Mouse (Mus musculus): ENCODE measurements around the gene Sh3gl3. TPM values are rescaled to one million over a fixed set of nuclear protein-coding genes. Genes with fewer than 3 reads are reported as not detected.
A peak's percentile ranks its signal among the peaks of the same experiment; 100 is the strongest.

Gene Sh3gl3
- under 1 TPM; 0.45 to 0.70 TPM for total RNA-seq (2021)
- 0.27 and 1.4 TPM in 2 replicates for polyA plus RNA-seq (2012; rRNA removed)
- long read RNA-seq, result 0 reads

DNA sequence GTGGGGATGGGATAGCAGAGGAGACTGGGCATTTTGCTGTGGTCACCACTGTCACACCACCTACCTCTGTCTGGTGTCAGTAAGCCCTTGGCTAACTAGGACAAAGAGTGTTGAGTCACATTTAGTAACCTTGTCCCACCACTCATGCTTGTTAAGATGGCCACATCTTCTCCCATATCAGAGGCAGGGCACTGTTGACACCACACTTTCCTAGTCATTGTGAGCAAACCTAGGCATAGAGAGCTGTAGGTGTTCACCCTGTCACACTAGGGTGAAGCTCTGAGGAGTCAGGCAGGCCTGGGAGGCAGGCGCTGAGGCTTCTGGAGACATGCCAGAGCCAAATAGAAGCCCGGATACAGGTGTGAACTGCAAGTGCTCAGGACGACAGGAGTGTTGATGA lies at the start of gene Sh3gl3:
TSS of gene Sh3gl3 (plus strand) at position 301 of the 400 bp plus-strand sequence.
- intact Hi-C loops (cut with DNase I), result no loop called here
- Histone ChIP-seq H3K27ac (no peak within 1 kb of the TSS), H3K79me2 (replicated peaks; ENCODE audit: control insufficient read depth, insufficient read depth, low read length) (no peaks in the 10 kb centered on the region), H3K9ac (ENCODE audit: low read depth, low read length) (no peak within 1 kb of the TSS), H3K4me1 (ENCODE audit: control insufficient read depth, insufficient read depth, low read length) (no peaks in the 10 kb centered on the region), H3K27me3 (ENCODE audit: control insufficient read depth, insufficient read depth, low read length) (no peaks in the 10 kb centered on the region), H3K36me3 (ENCODE audit: control insufficient read depth, insufficient read depth, low read length) (no peaks in the 10 kb centered on the region), H3K4me3 (no peak within 1 kb of the TSS; the same call in 1 of the 2 replicates)
- no peak for TF ChIP-seq CTCF (IDR thresholded peaks at IDR 0.05)
- no peak for TF ChIP-seq POLR2A (IDR thresholded peaks at IDR 0.05; ENCODE audit: insufficient read depth, low read depth, low read length)
- no peak for TF ChIP-seq EP300 (IDR thresholded peaks at IDR 0.05; ENCODE audit: insufficient read depth, low read depth, low read length)
- DNase-seq, result no peak
- WGBS, result 79% methylated on average over 3 of the region's 3 CpGs

DNA sequence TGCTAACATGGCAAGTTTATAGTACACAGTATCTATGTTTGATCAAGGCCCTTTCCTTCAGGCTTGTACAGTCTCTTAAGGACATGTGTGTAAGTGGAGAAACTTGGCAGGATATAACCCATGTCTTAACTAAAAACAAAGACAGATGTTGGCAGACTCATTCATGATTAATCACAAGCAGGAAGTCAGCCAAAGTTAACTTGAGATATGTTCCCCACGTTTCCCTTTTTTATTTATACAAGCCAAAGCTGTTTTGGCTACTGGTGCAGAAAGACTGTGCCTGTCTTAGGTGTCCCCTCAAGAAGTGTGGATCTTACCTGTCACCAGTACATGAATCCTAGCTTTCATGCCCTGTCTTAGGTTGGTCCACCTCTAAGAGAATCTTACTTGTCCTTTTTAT lies 35.4 kb upstream of the Sh3gl3 start:
- Histone ChIP-seq H3K9ac (ENCODE audit: low read depth, low read length) (no peak overlapping the region), H3K79me2 (replicated peaks; ENCODE audit: control insufficient read depth, insufficient read depth, low read length) (no peaks in the 10 kb centered on the region), H3K36me3 (ENCODE audit: control insufficient read depth, insufficient read depth, low read length) (no peaks in the 10 kb centered on the region), H3K27me3 (ENCODE audit: control insufficient read depth, insufficient read depth, low read length) (no peaks in the 10 kb centered on the region), H3K4me3 (no peak overlapping the region), H3K4me1 (ENCODE audit: control insufficient read depth, insufficient read depth, low read length) (no peaks in the 10 kb centered on the region), H3K27ac (no peak overlapping the region)
- intact Hi-C loops (cut with DNase I), result no loop called here
- WGBS, result 5% methylated on average over 1 of the region's 1 CpGs
- no peak for TF ChIP-seq EP300 (IDR thresholded peaks at IDR 0.05; ENCODE audit: insufficient read depth, low read depth, low read length)
- TF ChIP-seq CTCF (IDR thresholded peaks at IDR 0.05), result no peak
- TF ChIP-seq POLR2A (IDR thresholded peaks at IDR 0.05; ENCODE audit: insufficient read depth, low read depth, low read length), result no peak
- no peak for DNase-seq

DNA sequence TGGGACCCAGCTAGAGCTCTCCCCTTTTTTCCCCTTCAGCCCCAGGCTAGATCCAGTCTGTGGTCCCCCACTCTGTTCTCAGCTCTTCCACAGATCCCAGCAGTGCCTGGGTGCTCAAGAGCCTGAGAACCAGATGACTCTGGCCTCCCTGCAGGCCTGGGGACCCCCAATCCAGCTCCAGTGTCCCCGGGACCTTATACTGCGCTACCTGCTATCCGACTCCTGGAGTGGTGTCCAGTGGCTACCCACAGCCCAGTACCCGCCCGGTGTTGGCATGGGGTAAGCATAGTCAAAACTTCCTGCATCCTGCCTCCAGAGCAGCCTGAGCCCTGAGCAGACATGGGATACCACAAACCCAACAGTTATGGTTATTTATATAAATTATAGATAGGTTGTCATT lies 26.5 kb upstream of the Sh3gl3 start:
- WGBS, result 91% methylated on average over 5 of the region's 5 CpGs
- H3K79me2 ChIP-seq (replicated peaks; ENCODE audit: control insufficient read depth, insufficient read depth, low read length), result no peaks in the 10 kb centered on the region
- TF ChIP-seq CTCF (IDR thresholded peaks at IDR 0.05) (no peak), POLR2A (IDR thresholded peaks at IDR 0.05; ENCODE audit: insufficient read depth, low read depth, low read length) (no peak), EP300 (IDR thresholded peaks at IDR 0.05; ENCODE audit: insufficient read depth, low read depth, low read length) (no peak)
- no peaks in the 10 kb centered on the region for H3K4me1 ChIP-seq (ENCODE audit: control insufficient read depth, insufficient read depth, low read length)
- no peak overlapping the region for H3K27ac ChIP-seq
- no peaks in the 10 kb centered on the region for H3K27me3 ChIP-seq (ENCODE audit: control insufficient read depth, insufficient read depth, low read length)
- DNase-seq, result no peak
- intact Hi-C loops (cut with DNase I), result no loop called here
- no peak overlapping the region for H3K9ac ChIP-seq (ENCODE audit: low read depth, low read length)
- H3K36me3 ChIP-seq (ENCODE audit: control insufficient read depth, insufficient read depth, low read length), result no peaks in the 10 kb centered on the region
- H3K4me3 ChIP-seq, result no peak overlapping the region

DNA sequence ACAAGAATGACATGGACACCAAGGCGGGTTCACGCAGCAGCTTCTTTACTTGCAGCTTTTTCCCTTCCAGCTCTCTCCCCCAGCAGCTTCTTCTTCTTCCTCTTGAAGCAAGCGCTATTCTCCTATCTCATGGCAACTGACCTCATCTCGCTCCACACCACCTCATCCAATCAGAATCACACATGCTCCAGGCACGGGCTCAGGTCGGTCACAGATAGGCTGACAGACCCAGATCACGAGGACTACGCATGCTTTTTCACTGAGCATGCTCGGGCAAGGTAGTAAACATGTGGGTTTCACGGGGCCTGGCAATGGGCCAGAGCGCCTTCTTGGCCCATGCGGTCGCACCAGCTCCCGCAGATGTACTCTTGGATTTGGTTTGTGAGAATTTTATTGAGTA lies 9.0 kb upstream of the Sh3gl3 start:
- H3K27ac ChIP-seq, result no peak overlapping the region
- no peak overlapping the region for H3K9ac ChIP-seq (ENCODE audit: low read depth, low read length)
- WGBS, result 90% methylated on average over 14 of the region's 14 CpGs
- H3K36me3 ChIP-seq (ENCODE audit: control insufficient read depth, insufficient read depth, low read length), result no peaks in the 10 kb centered on the region
- H3K4me3 ChIP-seq, result no peak overlapping the region
- intact Hi-C loops (cut with DNase I), result no loop called here
- no peaks in the 10 kb centered on the region for H3K4me1 ChIP-seq (ENCODE audit: control insufficient read depth, insufficient read depth, low read length)
- no peaks in the 10 kb centered on the region for H3K27me3 ChIP-seq (ENCODE audit: control insufficient read depth, insufficient read depth, low read length)
- no peak for DNase-seq
- H3K79me2 ChIP-seq (replicated peaks; ENCODE audit: control insufficient read depth, insufficient read depth, low read length), result no peaks in the 10 kb centered on the region
- TF ChIP-seq CTCF (IDR thresholded peaks at IDR 0.05), result no peak
- TF ChIP-seq POLR2A (IDR thresholded peaks at IDR 0.05; ENCODE audit: insufficient read depth, low read depth, low read length), result no peak
- no peak for TF ChIP-seq EP300 (IDR thresholded peaks at IDR 0.05; ENCODE audit: insufficient read depth, low read depth, low read length)

DNA sequence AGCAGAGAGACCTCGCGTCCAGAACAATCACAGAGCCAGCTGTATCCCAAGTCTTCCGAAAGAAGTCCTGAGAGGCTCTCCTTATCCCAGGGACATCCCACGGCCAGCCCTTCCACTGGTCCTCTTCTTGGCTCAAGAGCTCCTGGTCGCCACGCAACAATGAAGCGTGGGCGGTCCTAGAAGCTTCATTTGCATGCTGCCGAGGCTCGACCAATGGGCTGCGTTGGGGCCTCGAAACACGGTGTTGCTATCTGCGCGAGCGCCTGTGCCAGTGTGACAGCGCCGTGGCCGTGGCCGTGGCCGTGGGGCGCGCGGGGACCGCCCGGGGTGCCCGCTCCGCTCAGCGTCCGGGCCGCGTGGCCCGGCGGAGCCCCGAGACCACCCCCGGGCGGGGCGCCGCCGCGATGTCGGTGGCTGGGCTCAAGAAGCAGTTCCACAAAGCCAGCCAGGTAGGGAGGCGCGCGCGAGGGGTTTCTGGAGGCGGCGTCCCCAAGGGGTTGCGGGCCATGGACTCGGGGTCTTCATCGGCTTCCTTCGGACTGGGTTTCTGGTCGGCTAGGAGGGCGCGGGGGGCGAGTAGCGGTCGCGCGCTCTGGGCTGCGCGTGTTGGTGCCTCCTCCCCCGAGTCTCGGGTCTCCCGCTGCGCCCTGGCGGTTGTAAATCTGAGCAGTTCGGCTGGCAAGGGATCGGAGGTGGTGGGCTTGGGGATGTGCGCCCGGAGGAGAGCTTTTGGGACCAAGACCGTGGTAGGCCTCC lies 1.1 kb downstream of the Sh3gl3 start:
- H3K79me2 ChIP-seq (replicated peaks; ENCODE audit: control insufficient read depth, insufficient read depth, low read length), result no peaks in the 10 kb centered on the region
- under 1% methylated on average over 71 of the region's 72 CpGs for WGBS
- no peak overlapping the region for H3K9ac ChIP-seq (ENCODE audit: low read depth, low read length)
- H3K27ac ChIP-seq, result no peak overlapping the region
- peak; percentile 69 to 75 for DNase-seq
- H3K36me3 ChIP-seq (ENCODE audit: control insufficient read depth, insufficient read depth, low read length), result no peaks in the 10 kb centered on the region
- no peaks in the 10 kb centered on the region for H3K27me3 ChIP-seq (ENCODE audit: control insufficient read depth, insufficient read depth, low read length)
- no peak for TF ChIP-seq CTCF (IDR thresholded peaks at IDR 0.05)
- no peak for TF ChIP-seq EP300 (IDR thresholded peaks at IDR 0.05; ENCODE audit: insufficient read depth, low read depth, low read length)
- no peak for TF ChIP-seq POLR2A (IDR thresholded peaks at IDR 0.05; ENCODE audit: insufficient read depth, low read depth, low read length)
- H3K4me3 ChIP-seq, result peak overlapping the region; percentile 46
- H3K4me1 ChIP-seq (ENCODE audit: control insufficient read depth, insufficient read depth, low read length), result no peaks in the 10 kb centered on the region
- intact Hi-C loops (cut with DNase I), result no loop called here

DNA sequence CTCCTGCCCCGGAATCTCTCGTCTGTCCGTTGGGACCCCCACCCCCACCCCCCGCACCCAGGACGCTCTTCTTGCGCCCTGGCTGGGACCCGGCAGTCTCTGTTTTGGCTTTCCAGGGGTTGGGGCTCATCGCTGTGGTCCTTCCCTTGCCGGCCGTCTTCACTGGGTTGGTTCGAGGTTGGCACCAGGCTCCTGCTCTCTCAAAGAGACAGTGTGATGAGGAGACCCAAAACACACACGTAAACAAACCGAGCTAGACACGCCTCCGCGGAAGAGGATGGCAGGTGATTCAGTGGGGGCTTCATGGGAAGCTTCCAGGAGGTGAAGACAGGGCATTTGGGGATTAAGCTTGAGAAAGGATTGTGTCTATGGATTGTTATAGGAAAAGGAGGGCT lies 1.7 kb downstream of the Sh3gl3 start:
- Histone ChIP-seq H3K4me3 (peak overlapping the region; percentile 46), H3K9ac (ENCODE audit: low read depth, low read length) (no peak overlapping the region), H3K27me3 (ENCODE audit: control insufficient read depth, insufficient read depth, low read length) (no peaks in the 10 kb centered on the region), H3K27ac (no peak overlapping the region), H3K36me3 (ENCODE audit: control insufficient read depth, insufficient read depth, low read length) (no peaks in the 10 kb centered on the region), H3K79me2 (replicated peaks; ENCODE audit: control insufficient read depth, insufficient read depth, low read length) (no peaks in the 10 kb centered on the region), H3K4me1 (ENCODE audit: control insufficient read depth, insufficient read depth, low read length) (no peaks in the 10 kb centered on the region)
- intact Hi-C loops (cut with DNase I), result no loop called here
- no peak for DNase-seq
- TF ChIP-seq EP300 (IDR thresholded peaks at IDR 0.05; ENCODE audit: insufficient read depth, low read depth, low read length) (no peak), CTCF (IDR thresholded peaks at IDR 0.05) (no peak), POLR2A (IDR thresholded peaks at IDR 0.05; ENCODE audit: insufficient read depth, low read depth, low read length) (no peak)
- 5% methylated on average over 15 of the region's 16 CpGs for WGBS

Data from heart, adult 2 months (tissue).